Mouse (Mus musculus) megakaryocyte, adult 5-6 weeks (primary cell): ENCODE measurements around the gene Rcan2. TPM values are rescaled to one million over a fixed set of nuclear protein-coding genes. Genes with fewer than 3 reads are reported as not detected.

Experiments
- ATAC-seq: 2 replicates; pipeline ENCODE4 v1.8.0; 2016; ENCODE audit warnings: mild to moderate bottlenecking, inconsistent platforms; ENCODE audit not compliant: poor library complexity, severe bottlenecking
- total RNA-seq, 2 experiments: library from RNA; stranded (forward) in 1 of 2; stranded (reverse) in 1 of 2; fragments of 153-499, 151-499 nt in 1 of 2; fragments of 221-1000, 200-1000 nt in 1 of 2; gene quantifications; 2 replicates each; pipeline versions ENCODE4 v1.2.3 to v1.2.4; 2015 to 2017

The Rcan2 gene
- total RNA-seq, 2 experiments from 2014 or later, result not detected

DNA sequence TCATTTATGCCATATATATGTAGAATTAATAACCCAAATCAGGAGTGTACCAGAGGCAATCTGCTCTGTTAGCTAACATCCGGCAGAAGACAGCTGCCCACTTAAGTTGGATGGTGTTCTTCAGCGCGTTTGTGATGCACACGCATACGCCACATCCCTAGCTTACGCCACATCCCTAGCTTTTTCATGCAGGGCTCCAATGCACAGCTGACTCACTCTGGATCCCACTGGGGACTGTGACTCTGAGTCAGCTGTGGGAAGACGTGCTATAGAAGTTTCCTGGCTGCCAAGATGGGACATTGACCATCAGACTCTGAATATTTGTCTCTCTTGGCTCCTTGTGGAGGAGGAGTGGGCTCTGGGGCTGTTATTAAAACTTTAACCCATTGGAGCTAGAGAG, 103.7 kb downstream of the Rcan2 start:
- ATAC-seq, result no peak

GRCm38 (mm10) chr17:43906728-43907127, 105.6 kb downstream of the Rcan2 start:
- ATAC-seq, result no peak

- ATAC-seq, result no peak
Observed at GRCm38 (mm10) chr17:43916128-43916527, 115.0 kb downstream of the Rcan2 start.

DNA sequence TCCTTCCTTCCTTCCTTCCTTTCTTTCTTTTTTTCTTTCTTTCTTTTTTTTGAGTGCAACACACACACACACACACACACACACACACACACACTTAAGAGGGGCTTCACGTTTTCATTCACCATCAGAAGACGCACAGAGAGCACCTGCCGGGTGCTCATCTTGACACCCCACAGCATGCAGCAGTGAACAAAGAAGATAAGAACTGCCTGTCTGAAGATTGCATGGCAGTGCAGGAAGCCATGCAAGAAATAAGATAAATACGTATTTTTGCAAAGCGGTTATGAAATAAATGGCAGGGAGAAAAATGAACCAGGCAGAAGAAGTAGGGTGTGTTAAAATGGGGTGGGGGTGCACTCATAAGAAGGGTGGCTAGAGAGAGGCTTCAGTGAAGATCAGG, 116.0 kb downstream of the Rcan2 start:
- ATAC-seq, result no peak

- no peak for ATAC-seq
Observed at GRCm38 (mm10) chr17:43929856-43930255, 128.7 kb downstream of the Rcan2 start.

- ATAC-seq, result no peak
Observed at GRCm38 (mm10) chr17:43931731-43932130, 130.6 kb downstream of the Rcan2 start.

DNA sequence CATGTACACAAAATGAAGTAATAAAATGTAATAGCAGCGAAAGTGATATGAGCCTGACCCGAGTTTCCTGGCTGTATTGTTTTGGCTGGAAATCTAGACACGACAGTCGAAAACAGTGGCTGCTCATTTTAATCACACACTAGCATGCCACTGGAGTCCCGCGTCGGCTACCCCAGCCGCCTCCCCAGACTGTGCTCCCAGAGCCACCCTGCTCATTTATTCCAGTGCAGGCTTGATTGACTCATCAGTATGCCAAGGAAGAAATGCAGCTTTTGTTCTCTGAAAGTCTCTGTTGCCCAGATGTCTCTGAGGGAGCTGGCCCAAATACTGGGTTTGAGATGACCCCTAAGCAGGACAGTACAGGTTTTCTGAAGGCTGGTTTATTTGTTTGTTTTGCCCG, 132.9 kb downstream of the Rcan2 start:
- ATAC-seq, result no peak

DNA sequence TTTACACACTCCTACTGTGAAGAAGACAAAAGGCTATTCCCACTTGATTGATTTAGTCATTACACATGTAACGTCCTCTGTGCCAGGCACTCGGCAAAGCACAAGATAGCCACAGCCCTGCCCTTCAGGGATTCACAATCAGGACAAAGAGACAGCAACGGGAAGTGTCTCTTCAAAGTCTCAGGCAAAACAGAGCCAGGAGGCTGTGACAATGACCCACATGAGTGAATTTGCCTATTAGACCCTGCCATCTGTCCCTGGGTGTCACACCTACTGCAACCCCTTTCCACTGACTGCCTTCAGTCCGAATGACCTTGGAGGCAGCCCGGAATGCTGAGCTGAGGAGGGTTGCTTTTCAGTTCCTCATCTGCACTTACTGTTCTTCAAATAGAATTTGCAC, 151.1 kb downstream of the Rcan2 start:
- ATAC-seq, result no peak

- no peak for ATAC-seq
Observed at GRCm38 (mm10) chr17:43952661-43953534, 151.7 kb downstream of the Rcan2 start.

GRCm38 (mm10) chr17:43953535-43953918, 152.4 kb downstream of the Rcan2 start:
- no peak for ATAC-seq

DNA sequence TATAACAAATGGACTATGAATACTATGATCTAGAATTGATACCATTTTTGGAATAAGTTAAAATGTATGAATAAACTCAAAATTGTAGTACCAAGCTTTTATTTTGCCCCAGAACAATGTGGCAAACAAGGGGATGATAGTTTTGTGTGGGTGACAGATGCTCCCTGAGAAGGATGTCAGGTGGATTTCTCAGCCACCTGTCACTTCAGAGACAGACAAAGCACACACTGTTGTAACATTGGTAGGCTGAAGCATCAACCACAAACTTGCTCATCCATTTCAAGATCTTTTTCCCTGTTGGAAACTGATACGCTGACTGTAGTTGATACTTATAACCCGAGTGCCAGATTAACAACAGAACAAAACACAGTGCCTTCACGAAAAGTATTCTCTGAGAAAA, 158.6 kb downstream of the Rcan2 start:
- no peak for ATAC-seq

DNA sequence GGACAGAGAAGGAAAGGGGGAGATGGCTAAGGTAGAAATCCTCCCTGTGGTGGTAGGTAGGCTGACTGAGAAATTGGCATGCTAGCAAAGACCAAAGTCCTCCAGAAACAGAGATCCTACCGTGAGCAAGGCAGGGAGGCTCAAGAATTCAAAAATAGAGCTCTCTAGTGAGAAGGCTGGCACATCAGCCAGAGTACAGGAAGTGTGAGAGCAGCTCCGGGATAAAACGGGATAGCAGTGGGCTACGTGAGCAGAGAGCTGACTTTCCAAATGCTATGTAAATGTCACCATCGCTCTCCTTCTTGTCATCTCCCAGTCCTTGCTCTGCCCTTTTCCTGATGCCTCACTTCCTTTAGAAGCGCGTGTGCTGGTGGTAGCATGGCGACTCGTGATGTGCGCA, 168.8 kb downstream of the Rcan2 start:
- ATAC-seq, result no peak

DNA sequence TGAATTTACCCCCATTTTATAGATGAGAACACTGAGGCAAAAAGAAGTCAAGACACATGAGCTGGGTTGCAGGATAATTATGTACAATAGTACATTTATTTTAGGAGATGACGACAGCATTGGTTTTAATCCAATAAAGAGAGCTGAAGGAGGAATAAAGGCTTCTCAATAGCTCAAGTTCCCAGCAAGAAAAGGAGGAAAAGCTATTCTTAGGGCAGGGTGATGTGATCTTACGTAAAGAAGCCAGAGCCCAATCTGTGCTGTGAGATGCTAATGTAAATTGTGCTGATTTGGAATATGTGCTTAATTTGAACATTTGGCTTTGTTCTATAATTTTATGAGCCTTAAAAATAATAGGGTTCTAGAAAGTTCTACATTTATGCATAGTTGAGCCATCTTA, 176.4 kb downstream of the Rcan2 start:
- ATAC-seq, result no peak

DNA sequence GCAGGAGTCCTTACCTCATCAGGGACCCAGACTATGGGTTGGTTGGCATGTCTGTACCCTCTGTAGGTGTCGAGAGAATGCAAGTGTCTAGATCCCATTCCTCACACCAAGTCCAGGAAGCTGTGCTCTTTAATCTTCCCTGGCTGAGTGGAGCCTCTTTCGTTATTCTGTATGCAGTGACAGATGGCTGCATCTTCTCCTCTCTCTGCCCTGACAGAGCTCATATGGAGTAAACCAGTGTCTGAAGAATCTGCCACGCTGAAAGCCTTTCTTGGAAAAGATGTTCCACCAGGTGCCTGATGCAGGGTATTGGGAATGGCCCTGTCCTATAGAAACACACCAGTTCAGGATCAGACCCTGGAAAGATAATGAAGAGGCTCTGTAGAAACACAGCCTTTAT, 178.8 kb downstream of the Rcan2 start:
- ATAC-seq, result no peak

GRCm38 (mm10) chr17:43982505-43982904, 181.4 kb downstream of the Rcan2 start:
- peak; percentile 49; the same call in 1 of the 2 replicates for ATAC-seq

DNA sequence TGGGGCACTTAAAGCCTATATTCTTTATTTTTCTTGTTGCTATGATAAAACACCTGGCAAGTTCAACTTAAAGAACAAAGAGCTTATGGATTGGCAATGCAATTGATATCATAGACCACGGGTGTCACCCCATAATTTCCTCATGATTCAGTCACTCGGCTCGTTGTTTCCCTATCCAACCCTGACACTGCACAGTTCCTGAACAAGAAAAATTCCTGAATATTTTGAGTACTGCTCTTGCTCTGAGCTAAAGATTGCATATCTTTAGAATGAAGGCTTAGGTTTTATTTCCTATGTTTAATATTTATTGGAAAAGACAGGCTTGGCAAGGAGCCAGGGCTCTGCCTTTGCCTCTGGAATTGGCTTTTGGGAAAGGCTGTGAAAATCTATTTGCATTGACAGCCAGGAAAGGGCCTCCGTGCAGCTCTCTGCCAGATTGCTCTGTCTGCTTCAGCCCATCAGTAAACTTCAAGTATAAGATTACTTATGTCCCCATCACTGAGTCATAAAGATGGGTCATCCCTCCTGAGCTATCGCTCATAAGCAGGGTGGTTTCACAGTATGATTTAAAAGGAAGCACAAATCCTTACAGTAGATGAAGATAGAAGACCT, 188.3 kb downstream of the Rcan2 start:
- no peak for ATAC-seq

DNA sequence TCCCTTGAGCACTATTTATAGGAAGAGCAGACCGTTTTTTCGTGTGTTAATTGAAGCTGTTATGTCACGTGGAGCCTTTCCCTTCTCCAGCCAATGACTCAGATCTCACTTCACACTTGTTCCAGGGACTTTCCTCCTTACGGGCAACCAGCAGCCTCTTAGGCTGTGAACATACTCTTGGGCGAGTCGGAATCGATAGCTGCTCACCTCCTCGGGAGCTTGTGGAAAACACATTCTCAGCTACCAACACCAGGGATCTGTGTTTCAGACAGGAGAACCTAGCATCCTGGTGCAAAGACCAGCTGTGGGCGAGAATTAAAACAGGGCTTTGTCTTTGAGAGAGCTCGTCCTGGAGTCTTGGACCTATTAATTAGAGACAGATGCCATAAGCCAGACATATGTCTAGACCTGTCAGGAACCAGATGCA, 189.8 kb downstream of the Rcan2 start:
- ATAC-seq, result no peak

DNA sequence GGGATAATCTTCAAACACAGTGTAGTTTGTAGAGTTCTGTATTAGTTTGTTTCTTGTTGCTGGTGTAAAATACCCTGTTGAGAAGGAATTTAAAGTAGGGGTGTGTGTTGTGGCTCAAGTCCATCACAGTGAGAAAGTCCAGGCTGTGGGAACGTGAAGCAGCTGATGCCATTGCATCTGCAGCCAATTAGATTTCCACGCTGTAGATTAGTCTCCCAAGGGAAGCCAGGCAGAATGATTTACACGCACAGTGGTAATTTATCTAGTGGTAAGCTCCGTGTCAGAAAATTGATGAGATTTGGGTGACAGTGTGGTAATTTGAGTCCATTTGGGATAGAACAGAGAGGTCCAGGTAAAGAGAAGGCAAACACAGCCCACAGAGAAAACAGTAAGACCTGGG, 192.9 kb downstream of the Rcan2 start:
- no peak for ATAC-seq

GRCm38 (mm10) chr17:43997514-43997913, 196.4 kb downstream of the Rcan2 start:
- ATAC-seq, result no peak

DNA sequence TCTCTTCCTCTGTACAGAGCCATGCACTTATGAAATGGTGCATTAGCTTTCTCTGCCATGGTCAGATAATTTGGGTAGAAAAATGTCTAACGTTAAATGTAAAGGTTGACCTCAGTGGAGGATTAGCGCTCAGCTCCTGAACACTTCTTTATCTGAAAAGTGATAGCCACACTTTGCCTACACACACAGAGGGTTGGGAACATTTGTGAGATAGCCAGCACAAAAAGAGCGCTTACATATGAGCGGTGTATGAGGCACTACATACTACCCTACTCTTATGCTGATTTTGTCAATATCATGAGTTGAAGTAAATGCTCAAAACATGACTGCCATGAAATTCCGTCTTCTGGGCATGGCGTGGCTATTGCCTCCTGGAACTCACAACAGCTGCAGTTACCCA, 196.9 kb downstream of the Rcan2 start:
- ATAC-seq, result no peak

GRCm38 (mm10) chr17:44004401-44004800, 203.2 kb downstream of the Rcan2 start:
- ATAC-seq, result no peak

DNA sequence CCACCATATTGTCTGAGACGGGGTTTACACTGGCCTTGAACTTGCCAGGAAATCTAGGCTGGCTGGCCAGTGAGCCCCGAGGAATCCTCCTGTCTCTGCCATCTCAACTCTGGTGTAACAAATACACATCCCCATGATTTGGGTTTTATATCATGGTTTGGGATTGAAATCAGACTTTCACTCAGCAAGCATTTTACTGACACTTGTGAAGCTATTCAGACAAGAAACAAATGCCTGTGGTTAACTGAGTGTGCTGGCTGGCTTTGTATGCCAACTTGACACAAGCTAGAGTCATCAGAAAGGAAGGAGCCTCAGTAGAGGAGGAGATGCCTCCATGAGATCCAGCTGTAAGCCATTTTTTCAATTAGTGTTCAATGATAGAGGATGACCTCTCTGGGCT, 206.3 kb downstream of the Rcan2 start:
- ATAC-seq, result no peak
